Mouse (Mus musculus) forebrain, postnatal 0 days (tissue): ENCODE data around the gene Slc4a2. TPM values are rescaled to one million over a fixed set of nuclear protein-coding genes. Genes with fewer than 3 reads are reported as not detected.

ENCODE experiments used
- ATAC-seq: fragments of 200-750 bp; cut with Nextera tagmentation; 2 replicates; pipeline ENCODE4 v1.8.0; 2017; ENCODE audit warnings: mild to moderate bottlenecking, moderate library complexity
- DNase-seq: peaks from one replicate; pipeline ENCODE4 v3.0.0-alpha.2; 2015
- H3K27ac ChIP-seq: fragments of 300-500 bp; sonication (generic); 2 replicates; pipeline ENCODE4 v1.5.1; 2014; ENCODE audit warnings: low read depth, mild to moderate bottlenecking, antibody characterized with exemption, low read length, moderate library complexity, mixed read lengths
- H3K27me3 ChIP-seq: fragments of 300-500 bp; sonication (generic); 2 replicates; pipeline ENCODE4 v1.6.1; 2014; ENCODE audit warnings: mild to moderate bottlenecking, low read length, mixed read lengths; ENCODE audit not compliant: insufficient read depth
- H3K36me3 ChIP-seq: fragments of 300-500 bp; sonication (generic); 2 replicates; pipeline ENCODE4 v1.6.1; 2014; ENCODE audit warnings: mild to moderate bottlenecking, moderate library complexity; ENCODE audit not compliant: insufficient read depth
- H3K4me1 ChIP-seq: fragments of 300-500 bp; sonication (generic); 2 replicates; pipeline ENCODE4 v1.6.1; 2014; ENCODE audit warnings: antibody characterized with exemption; ENCODE audit not compliant: insufficient read depth
- H3K4me2 ChIP-seq: fragments of 300-500 bp; sonication (generic); 2 replicates; pipeline ENCODE4 v1.6.1; 2014; ENCODE audit warnings: low read depth, mild to moderate bottlenecking, moderate library complexity
- H3K4me3 ChIP-seq: fragments of 300-500 bp; sonication (generic); 2 replicates; pipeline ENCODE4 v1.5.1; 2014; ENCODE audit warnings: low read depth, low read length, mixed read lengths
- H3K9ac ChIP-seq: fragments of 300-500 bp; sonication (generic); 2 replicates; pipeline ENCODE4 v1.6.1; 2014; ENCODE audit warnings: mild to moderate bottlenecking
- H3K9me3 ChIP-seq: fragments of 300-500 bp; sonication (generic); 2 replicates; pipeline ENCODE4 v1.6.1; 2016; ENCODE audit warnings: low read length
- CTCF ChIP-seq: sonication (generic); IDR thresholded peaks from 2 replicates; pipeline ENCODE4 v1.5.1; 2016; ENCODE audit warnings: antibody characterized with exemption, control low read depth, low read depth
- WGBS: fragments of 180-500 bp; shearing (Covaris S2); extraction: QIAGEN DNeasy Blood & Tissue Kit; methylation state at CpG from one replicate; pipeline ENCODE4 v1.1.7; 2014; 5-methylcytosine and 5-hydroxymethylcytosine counted together
- polyA plus RNA-seq: library from polyadenylated mRNA; unstranded; fragments of >200 nt; fragmentation: Nextera tagmentation; extraction: Ambion mirVana; gene quantifications from 2 replicates; pipeline ENCODE4 v1.2.1, GENCODE M21; 2015
- total RNA-seq: library from RNA; depleted of rRNA; stranded (reverse); fragments of >200 nt; gene quantifications from 2 replicates; pipeline ENCODE4 v1.2.3, GENCODE M21; 2014

The Slc4a2 gene
- total and polyA plus RNA-seq, 2 experiments from 2014 or later, result 13.9 to 21.4 TPM

DNA sequence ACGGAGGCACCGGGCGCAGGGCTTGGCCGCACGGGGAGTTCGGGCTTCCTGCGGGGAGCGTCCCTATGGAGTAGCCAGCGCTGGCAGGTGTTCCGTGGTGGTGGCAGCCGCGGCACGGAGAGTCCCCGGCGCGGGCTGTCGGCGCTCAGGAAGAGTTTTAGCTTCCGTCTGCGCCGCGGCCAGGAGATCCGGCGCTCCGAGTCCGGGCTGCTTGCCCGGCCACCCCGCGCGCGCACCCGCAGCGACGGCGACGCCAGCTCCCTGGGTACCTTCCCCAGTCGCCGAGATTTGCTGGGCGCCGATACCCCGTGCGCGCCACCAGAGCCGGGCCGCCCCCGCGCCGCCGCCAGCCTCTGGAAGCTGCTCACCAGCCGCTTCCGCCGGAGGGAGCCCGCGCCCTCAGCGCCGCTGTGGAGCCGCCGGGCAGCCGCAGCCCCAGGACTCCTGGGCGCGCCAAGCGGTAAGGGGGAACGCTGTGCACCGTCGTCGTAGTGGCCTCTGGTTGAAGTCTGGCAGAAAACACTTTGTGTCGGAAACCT lies 51.2 kb downstream of the Slc4a2 start:
- DNase-seq, result peak; percentile 69

DNA sequence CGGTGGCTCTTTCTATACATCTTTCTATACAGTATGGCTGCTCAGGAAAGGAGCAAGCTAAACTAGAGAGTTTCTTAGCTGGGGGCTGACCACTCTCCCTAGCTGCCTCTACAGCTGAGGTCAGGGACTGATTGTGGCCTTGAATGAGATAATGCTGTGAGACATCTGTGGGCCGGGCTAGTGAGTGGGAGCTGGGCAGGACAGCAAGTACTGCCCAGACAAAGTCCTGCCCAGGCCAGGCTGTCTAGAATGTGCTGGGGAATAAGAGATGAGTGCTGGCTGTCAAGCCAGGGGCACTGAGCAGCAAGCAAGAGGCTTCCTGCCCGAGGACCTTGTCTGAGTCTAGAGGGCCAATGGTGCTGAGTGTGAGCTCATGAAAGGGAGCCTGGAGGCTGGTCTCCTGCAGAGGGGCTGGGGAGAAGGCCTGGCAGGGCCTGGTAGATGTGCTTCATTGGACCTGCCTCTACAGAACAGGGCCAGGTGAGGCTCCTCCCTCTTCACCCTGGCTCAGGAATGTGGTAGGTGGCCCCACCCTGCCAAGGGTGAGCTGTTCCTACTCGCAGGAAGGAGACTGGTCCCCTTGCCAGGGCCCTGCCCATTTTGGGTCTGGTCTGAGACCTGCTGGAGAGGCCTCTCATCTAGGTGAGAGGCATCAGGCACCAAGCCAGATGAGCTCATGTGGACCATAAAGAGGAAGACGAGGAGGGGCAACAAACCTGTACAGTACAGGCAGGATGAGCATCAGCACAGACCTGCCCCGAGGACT lies 52.0 kb downstream of the Slc4a2 start:
- Histone ChIP-seq H3K9me3 (no peaks in the 10 kb centered on the region), H3K27me3 (no peaks in the 10 kb centered on the region), H3K36me3 (peaks cover 42% of the 10 kb centered on the region), H3K27ac (no peak overlapping the region), H3K4me1 (no peaks in the 10 kb centered on the region), H3K9ac (no peak overlapping the region), H3K4me3 (no peak overlapping the region), H3K4me2 (no peak overlapping the region; the same call in 1 of the 2 replicates)
- ATAC-seq (no peak), DNase-seq (no peak)
- TF ChIP-seq CTCF, result no peak
- WGBS, result 73% methylated on average over 6 of the region's 6 CpGs

More for the DNA sequence above, 51.2 kb downstream of the Slc4a2 start:
- Histone ChIP-seq H3K27ac (no peak overlapping the region), H3K36me3 (peaks cover 33% of the 10 kb centered on the region), H3K9me3 (no peaks in the 10 kb centered on the region), H3K4me2 (peak overlapping the region; percentile 60), H3K27me3 (no peaks in the 10 kb centered on the region), H3K4me3 (peak overlapping the region; percentile 29), H3K4me1 (no peaks in the 10 kb centered on the region), H3K9ac (0 out of 2 replicates have a peak overlapping the region, but pooled peaks have one; percentile 25)
- TF ChIP-seq CTCF, result peak; percentile 37
- ATAC-seq, result peak; percentile 73
- WGBS, result 6% methylated on average over 64 of the region's 67 CpGs

- Histone ChIP-seq H3K36me3 (peaks cover 58% of the 10 kb centered on the region), H3K9ac (no peak overlapping the region), H3K27me3 (no peaks in the 10 kb centered on the region), H3K4me1 (no peaks in the 10 kb centered on the region), H3K4me3 (no peak overlapping the region), H3K9me3 (no peaks in the 10 kb centered on the region), H3K27ac (no peak overlapping the region), H3K4me2 (no peak overlapping the region)
- no peak for DNase-seq
- 92% methylated on average over 9 of the region's 9 CpGs for WGBS
- no peak for TF ChIP-seq CTCF
- ATAC-seq, result no peak
Measured at GRCm38 (mm10) chr5:24477909-24478308, 54.3 kb downstream of the Slc4a2 start.

DNA sequence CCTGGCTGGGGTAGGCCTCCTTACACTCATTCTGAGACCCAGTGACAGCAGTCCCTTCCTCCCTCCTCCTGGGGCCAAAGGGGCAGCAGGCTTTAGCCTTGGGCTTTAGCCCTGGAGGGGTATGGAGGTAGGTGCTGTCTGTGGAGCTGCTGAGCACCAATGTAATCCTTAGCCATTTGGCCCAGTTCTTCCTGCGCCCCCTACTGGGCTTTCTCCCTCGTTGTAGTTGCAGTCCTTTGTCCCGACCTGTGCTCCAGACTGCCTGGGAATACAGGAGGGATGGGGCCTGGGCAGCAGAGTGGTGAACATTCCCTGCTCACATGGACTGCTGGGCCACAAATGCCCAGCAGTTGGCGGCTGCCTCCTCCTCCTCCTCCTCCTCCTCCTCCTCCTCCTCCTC lies 58.0 kb downstream of the Slc4a2 start:
- peaks cover 68% of the 10 kb centered on the region for H3K36me3 ChIP-seq
- H3K9me3 ChIP-seq, result no peaks in the 10 kb centered on the region
- ATAC-seq, result peak; percentile 71
- no peak overlapping the region for H3K4me2 ChIP-seq
- DNase-seq, result peak; percentile 82
- H3K9ac ChIP-seq, result no peak overlapping the region
- H3K4me3 ChIP-seq, result no peak overlapping the region
- TF ChIP-seq CTCF, result peak; percentile 77
- peaks cover 7% of the 10 kb centered on the region; the same call in 1 of the 2 replicates for H3K4me1 ChIP-seq
- H3K27ac ChIP-seq, result no peak overlapping the region
- WGBS, result 5% methylated on average over 4 of the region's 4 CpGs
- no peaks in the 10 kb centered on the region for H3K27me3 ChIP-seq

DNA sequence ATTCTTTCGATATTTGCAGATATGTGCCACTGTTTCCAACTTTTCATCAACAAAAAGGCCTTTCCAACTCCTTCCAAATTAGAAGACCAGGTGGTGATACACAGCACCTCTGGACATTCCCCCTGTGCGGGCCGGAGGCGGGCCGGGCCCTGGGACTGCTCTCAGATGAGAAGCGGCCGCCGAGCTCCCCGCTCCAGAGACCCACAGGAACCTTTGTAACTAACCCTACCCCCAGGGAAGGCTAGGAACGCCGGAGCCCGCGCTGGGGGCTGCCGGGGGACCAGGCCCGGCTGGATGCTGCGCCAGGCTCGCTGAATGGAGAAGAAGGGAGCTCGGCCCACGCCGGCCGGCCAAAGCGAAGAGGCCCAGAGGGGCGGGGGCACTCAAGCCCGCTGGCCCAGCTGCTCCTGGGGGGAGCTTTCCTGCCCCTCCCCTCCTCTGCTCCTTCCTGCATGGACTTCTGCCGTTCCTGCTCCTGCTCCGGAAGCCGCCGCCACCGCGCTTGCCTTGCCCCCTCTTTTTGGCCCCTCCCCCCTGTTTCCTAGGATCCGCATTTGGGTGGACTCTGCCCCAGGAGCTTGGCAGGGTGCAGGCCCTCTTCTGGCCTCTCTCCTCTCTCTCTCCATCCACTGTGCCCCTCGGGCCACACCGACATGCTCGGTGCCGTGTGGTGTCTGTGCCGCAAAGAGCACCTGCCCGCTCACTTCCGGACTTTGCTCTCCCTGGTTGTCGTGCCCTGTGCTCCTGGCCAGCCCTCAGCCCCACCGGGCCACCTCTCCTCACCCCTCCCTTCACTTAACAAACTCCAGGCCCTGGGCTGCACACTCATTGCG lies 58.8 kb downstream of the Slc4a2 start:
- TF ChIP-seq CTCF, result no peak
- no peak overlapping the region for H3K4me3 ChIP-seq
- 51% methylated on average over 32 of the region's 41 CpGs for WGBS
- peaks cover 62% of the 10 kb centered on the region for H3K36me3 ChIP-seq
- no peak overlapping the region for H3K4me2 ChIP-seq
- DNase-seq (no peak), ATAC-seq (no peak)
- H3K27ac ChIP-seq, result no peak overlapping the region
- no peak overlapping the region for H3K9ac ChIP-seq
- H3K27me3 ChIP-seq, result no peaks in the 10 kb centered on the region
- peaks cover 7% of the 10 kb centered on the region; the same call in 1 of the 2 replicates for H3K4me1 ChIP-seq
- H3K9me3 ChIP-seq, result no peaks in the 10 kb centered on the region

DNA sequence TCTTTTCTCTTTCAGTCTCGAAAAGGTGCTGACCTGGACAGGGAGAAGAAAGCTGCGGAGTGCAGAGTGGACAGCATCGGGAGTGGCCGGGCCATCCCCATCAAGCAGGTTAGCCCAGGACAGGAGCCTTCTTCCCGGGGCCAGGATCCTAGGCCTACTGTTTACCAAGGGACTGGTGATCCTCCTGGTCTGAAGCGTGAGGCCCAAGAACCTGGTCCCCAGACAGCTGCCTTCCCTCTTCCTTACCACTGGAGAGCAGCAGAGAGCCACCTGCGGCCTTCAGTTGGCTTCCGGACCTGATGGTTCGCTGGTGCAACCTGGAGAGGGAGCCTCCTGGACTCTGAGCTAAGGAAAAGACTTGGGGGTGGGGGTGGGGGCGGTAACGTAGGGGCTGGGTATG lies 59.7 kb downstream of the Slc4a2 start:
- Histone ChIP-seq H3K4me2 (no peak overlapping the region), H3K9me3 (no peaks in the 10 kb centered on the region), H3K27me3 (no peaks in the 10 kb centered on the region), H3K4me1 (peaks cover 7% of the 10 kb centered on the region; the same call in 1 of the 2 replicates), H3K36me3 (peaks cover 61% of the 10 kb centered on the region), H3K27ac (no peak overlapping the region), H3K4me3 (no peak overlapping the region), H3K9ac (no peak overlapping the region)
- 20% methylated on average over 11 of the region's 11 CpGs for WGBS
- TF ChIP-seq CTCF, result peak; percentile 90
- DNase-seq (peak; percentile 83), ATAC-seq (peak; percentile 59)
